Mouse (Mus musculus): ENCODE data around the gene Setd5. TPM values are rescaled to one million over a fixed set of nuclear protein-coding genes. Genes with fewer than 3 reads are reported as not detected.
A peak's percentile ranks its signal among the peaks of the same experiment; 100 is the strongest.

The Setd5 gene
- total RNA-seq, 2 experiments from 2014 or later: 70.3 to 74.2 TPM

GRCm38 (mm10) chr6:113103765-113104164 is 26.6 kb downstream of the Setd5 start:
- intact Hi-C loops (cut with DNase I): loop anchor here (1.0 to 5.0 kb wide), 2 partner anchors 65 to 406 kb away; partner anchors contain the start of gene Rad18
- peak; percentile 48 to 60 for DNase-seq

- DNase-seq: no peak
- intact Hi-C loops (cut with DNase I): loop anchor here (5.0 kb wide), 1 partner anchor 42 kb away; no protein-coding TSS in a partner anchor
Observed at GRCm38 (mm10) chr6:113109378-113109777, 32.2 kb downstream of the Setd5 start.

- intact Hi-C loops (cut with DNase I): loop anchor here (5.0 kb wide), 1 partner anchor 43 kb away; no protein-coding TSS in a partner anchor
- no peak for DNase-seq
Observed at GRCm38 (mm10) chr6:113109956-113110355, 32.8 kb downstream of the Setd5 start.

GRCm38 (mm10) chr6:113120806-113121205 is 43.6 kb downstream of the Setd5 start:
- intact Hi-C loops (cut with DNase I): no loop called here
- no peak for DNase-seq

- intact Hi-C loops (cut with DNase I): no loop called here
- DNase-seq: no peak
Observed at GRCm38 (mm10) chr6:113133360-113133759, 56.2 kb downstream of the Setd5 start.

GRCm38 (mm10) chr6:113141389-113142094 is 64.4 kb downstream of the Setd5 start:
- intact Hi-C loops (cut with DNase I): no loop called here
- no peak for DNase-seq

GRCm38 (mm10) chr6:113144764-113145163 is 67.6 kb downstream of the Setd5 start:
- intact Hi-C loops (cut with DNase I): no loop called here
- no peak for DNase-seq

- DNase-seq: no peak
- intact Hi-C loops (cut with DNase I): no loop called here
Observed at GRCm38 (mm10) chr6:113145249-113145648, 68.1 kb downstream of the Setd5 start.

GRCm38 (mm10) chr6:113154071-113154470 is 76.9 kb downstream of the Setd5 start:
- intact Hi-C loops (cut with DNase I): no loop called here
- no peak for DNase-seq

GRCm38 (mm10) chr6:113154886-113155285 is 77.7 kb downstream of the Setd5 start:
- intact Hi-C loops (cut with DNase I): no loop called here
- no peak for DNase-seq

- intact Hi-C loops (cut with DNase I): no loop called here
- no peak for DNase-seq
Observed at GRCm38 (mm10) chr6:113156064-113156463, 78.9 kb downstream of the Setd5 start.

GRCm38 (mm10) chr6:113160106-113160505 is 82.9 kb downstream of the Setd5 start:
- DNase-seq: no peak

GRCm38 (mm10) chr6:113161982-113162381 is 84.8 kb downstream of the Setd5 start:
- no peak for DNase-seq

More at GRCm38 (mm10) chr6:113160106-113160505, 82.9 kb downstream of the Setd5 start:
- intact Hi-C loops (cut with DNase I): no loop called here

GRCm38 (mm10) chr6:113163513-113163912 is 86.3 kb downstream of the Setd5 start:
- intact Hi-C loops (cut with DNase I): no loop called here
- no peak for DNase-seq

More at GRCm38 (mm10) chr6:113161982-113162381, 84.8 kb downstream of the Setd5 start:
- intact Hi-C loops (cut with DNase I): no loop called here

- DNase-seq: peak; percentile 77
- intact Hi-C loops (cut with DNase I): no loop called here
Observed at GRCm38 (mm10) chr6:113166661-113167251, 89.6 kb downstream of the Setd5 start.

GRCm38 (mm10) chr6:113168316-113168975 is 91.3 kb downstream of the Setd5 start:
- intact Hi-C loops (cut with DNase I): no loop called here

GRCm38 (mm10) chr6:113169852-113170251 is 92.7 kb downstream of the Setd5 start:
- no peak for DNase-seq
- intact Hi-C loops (cut with DNase I): no loop called here

More at GRCm38 (mm10) chr6:113168316-113168975, 91.3 kb downstream of the Setd5 start:
- DNase-seq: no peak

- intact Hi-C loops (cut with DNase I): no loop called here
- DNase-seq: no peak
Observed at GRCm38 (mm10) chr6:113170651-113171050, 93.5 kb downstream of the Setd5 start.

- DNase-seq: no peak
- intact Hi-C loops (cut with DNase I): loop anchor here (2.0 kb wide), 1 partner anchor 131 kb away; no protein-coding TSS in a partner anchor
Observed at GRCm38 (mm10) chr6:113172011-113172410, 94.8 kb downstream of the Setd5 start.

GRCm38 (mm10) chr6:113172568-113172967 is 95.4 kb downstream of the Setd5 start:
- peak; percentile 63 to 78 for DNase-seq
- intact Hi-C loops (cut with DNase I): loop anchor here (2.0 kb wide), 1 partner anchor 130 kb away; no protein-coding TSS in a partner anchor

- no peak for DNase-seq
- intact Hi-C loops (cut with DNase I): no loop called here
Observed at GRCm38 (mm10) chr6:113175469-113175868, 98.3 kb downstream of the Setd5 start.
